Mouse (Mus musculus): ENCODE results near the gene Pbld1.

GRCm38 (mm10) chr10:63028396-63028795, 31.6 kb upstream of the Pbld1 start:
- no peak for TF ChIP-seq E2F4 (IDR thresholded peaks at IDR 0.05; ENCODE audit: insufficient read depth)
- no peak for TF ChIP-seq CEBPB (IDR thresholded peaks at IDR 0.05; ENCODE audit: insufficient read depth, poor library complexity, severe bottlenecking)
- no peak for TF ChIP-seq POLR2A (IDR thresholded peaks at IDR 0.05; ENCODE audit: insufficient read length, low read depth)
- TF ChIP-seq REST (IDR thresholded peaks at IDR 0.05; ENCODE audit: insufficient read depth, insufficient read length): no peak
